Mouse (Mus musculus) liver, postnatal 0 days (tissue): ENCODE measurements at regions not wholly inside any gene's neighbourhood (a gene's known extent, or its start where the extent isn't known, plus 50 kb on each side); places are given as distances from the start of the nearest gene placed in this dataset.
"Not testable (repeated sequence)": the region's sequence is repeated elsewhere in the genome, so short reads cannot be mapped to it uniquely, and the experiment has no call there.

ENCODE experiments used
- ATAC-seq: fragments of 200-750 bp; cut with Nextera tagmentation; 2 replicates; pipeline ENCODE4 v1.8.0; 2017; ENCODE audit warnings: mild to moderate bottlenecking, moderate library complexity
- DNase-seq: peaks from one replicate; pipeline ENCODE4 v3.0.0-alpha.2; 2016
- H3K27ac ChIP-seq: fragments of 300-500 bp; sonication (generic); 2 replicates; pipeline ENCODE4 v1.5.1; 2014; ENCODE audit warnings: antibody characterized with exemption, moderate library complexity, mild to moderate bottlenecking, low read depth
- H3K27me3 ChIP-seq: fragments of 300-500 bp; sonication (generic); 2 replicates; pipeline ENCODE4 v1.6.1; 2014; ENCODE audit warnings: low read length, control low read depth, mixed read lengths; ENCODE audit not compliant: insufficient read depth
- H3K36me3 ChIP-seq: fragments of 300-500 bp; sonication (generic); replicated peaks from 2 replicates; pipeline ENCODE4 v1.6.1; 2014; ENCODE audit warnings: mild to moderate bottlenecking, control low read depth, low read length, moderate library complexity, mixed read lengths; ENCODE audit not compliant: insufficient read depth
- H3K4me1 ChIP-seq: fragments of 300-500 bp; sonication (generic); 2 replicates; pipeline ENCODE4 v1.6.1; 2014; ENCODE audit warnings: antibody characterized with exemption, mild to moderate bottlenecking, control low read depth; ENCODE audit not compliant: insufficient read depth
- H3K4me2 ChIP-seq: fragments of 300-500 bp; sonication (generic); 2 replicates; pipeline ENCODE4 v1.6.1; 2014; ENCODE audit warnings: low read depth, mild to moderate bottlenecking, low read length, moderate library complexity, mixed read lengths
- H3K4me3 ChIP-seq: fragments of 300-500 bp; sonication (generic); 2 replicates; pipeline ENCODE4 v1.5.1; 2014; ENCODE audit warnings: low read depth, low read length
- H3K9ac ChIP-seq: fragments of 300-500 bp; sonication (generic); replicated peaks from 2 replicates; pipeline ENCODE4 v1.6.1; 2014; ENCODE audit warnings: mild to moderate bottlenecking, moderate library complexity
- H3K9me3 ChIP-seq: fragments of 300-500 bp; sonication (generic); 2 replicates; pipeline ENCODE4 v1.6.1; 2016; ENCODE audit warnings: mild to moderate bottlenecking, control low read depth, low read length, mixed read lengths
- CTCF ChIP-seq: sonication (generic); IDR thresholded peaks from 2 replicates; pipeline ENCODE4 v1.5.1; 2016; ENCODE audit warnings: antibody characterized with exemption, low read depth
- EP300 ChIP-seq: IDR thresholded peaks from 2 replicates; pipeline ENCODE4 v1.6.1; 2016; ENCODE audit warnings: antibody characterized with exemption, low read depth, mild to moderate bottlenecking
- WGBS: fragments of 180-500 bp; shearing (Covaris S2); extraction: QIAGEN DNeasy Blood & Tissue Kit; methylation state at CpG from one replicate; pipeline ENCODE4 v1.1.7; 2014; ENCODE audit not compliant: insufficient replicate concordance; 5-methylcytosine and 5-hydroxymethylcytosine counted together

DNA sequence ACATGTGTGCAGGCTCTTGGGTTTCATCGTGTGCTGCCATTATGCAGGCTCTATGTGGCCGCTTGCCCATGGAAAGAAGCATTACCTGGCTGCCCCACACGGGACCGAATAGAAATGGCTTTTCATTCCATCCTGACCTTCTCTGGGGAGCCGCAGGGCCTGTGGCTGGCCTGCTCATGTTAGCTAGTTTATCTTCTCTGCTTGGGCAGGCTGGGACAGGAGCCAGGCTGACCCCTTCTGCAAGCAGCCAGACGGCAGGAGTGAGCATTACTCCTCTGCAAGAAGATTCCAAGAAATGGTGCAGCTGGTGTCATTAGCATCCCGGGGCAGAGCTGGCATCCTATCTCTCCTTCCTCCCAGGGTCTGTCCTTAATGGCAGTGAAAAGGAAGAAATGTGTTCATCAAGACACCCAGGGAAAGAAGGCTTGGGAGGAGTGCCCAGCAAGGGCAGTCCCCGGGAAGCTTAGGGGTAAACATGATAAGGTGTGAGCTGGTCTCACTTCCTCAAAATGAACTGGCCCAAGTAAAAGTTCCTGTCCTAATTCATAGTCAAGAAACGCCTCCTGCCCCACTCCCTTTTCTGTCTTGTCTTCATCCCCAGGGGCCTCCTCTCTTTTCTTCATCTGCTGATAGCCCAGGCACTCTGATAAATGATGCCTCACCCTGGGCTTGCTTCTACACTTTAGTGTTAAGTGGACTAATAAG lies 178.9 kb upstream of the Myt1l start:
- TF ChIP-seq EP300, result no peak
- no peak for TF ChIP-seq CTCF
- no peaks in the 10 kb centered on the region for H3K4me1 ChIP-seq
- ATAC-seq (no peak), DNase-seq (no peak)
- H3K4me3 ChIP-seq, result no peak overlapping the region
- no peak overlapping the region for H3K27ac ChIP-seq
- H3K9me3 ChIP-seq, result no peaks in the 10 kb centered on the region
- no peak overlapping the region for H3K9ac ChIP-seq
- H3K36me3 ChIP-seq, result no peaks in the 10 kb centered on the region
- WGBS, result 49% methylated on average over 9 of the region's 9 CpGs
- no peaks in the 10 kb centered on the region for H3K27me3 ChIP-seq
- H3K4me2 ChIP-seq, result no peak overlapping the region

DNA sequence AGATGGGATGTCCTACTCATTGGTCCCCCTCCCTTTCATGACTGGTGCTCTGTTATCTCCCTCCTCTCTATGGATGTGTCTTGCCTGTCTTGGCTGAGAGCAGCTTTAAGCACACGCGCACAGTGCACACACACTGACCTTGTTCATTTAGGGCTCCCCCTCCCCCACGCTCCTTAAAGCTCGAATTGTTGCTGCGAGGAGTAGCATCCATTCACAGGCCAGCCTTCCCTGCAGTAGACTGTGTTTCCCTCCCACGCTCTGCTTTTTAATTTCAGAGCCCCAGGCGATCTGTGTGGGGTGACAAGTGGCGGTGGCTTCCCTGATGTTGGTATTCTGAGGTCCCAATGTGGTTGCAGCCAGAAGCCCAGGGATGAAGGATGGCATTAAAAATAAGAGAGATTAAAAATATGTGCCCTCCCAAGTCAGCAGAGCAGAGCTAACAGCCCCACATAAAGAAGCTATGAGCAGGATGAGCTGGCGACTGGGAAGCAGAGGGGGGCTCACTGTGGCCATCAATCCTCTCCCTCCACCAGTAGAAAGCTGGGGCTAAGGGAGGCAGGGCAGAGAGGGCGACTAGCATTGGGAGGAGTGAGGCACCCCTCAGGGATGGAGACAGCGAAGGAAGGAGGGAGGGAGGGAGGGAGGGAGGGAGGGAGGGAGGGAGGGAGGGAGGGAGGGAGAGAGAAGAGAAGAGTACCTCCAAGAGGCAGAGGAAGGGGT lies 174.2 kb upstream of the Myt1l start:
- DNase-seq (no peak), ATAC-seq (no peak)
- Histone ChIP-seq H3K4me1 (no peaks in the 10 kb centered on the region), H3K4me2 (no peak overlapping the region), H3K4me3 (no peak overlapping the region), H3K9ac (no peak overlapping the region), H3K9me3 (no peaks in the 10 kb centered on the region), H3K27me3 (no peaks in the 10 kb centered on the region), H3K36me3 (no peaks in the 10 kb centered on the region), H3K27ac (no peak overlapping the region)
- WGBS, result 59% methylated on average over 9 of the region's 11 CpGs
- no peak for TF ChIP-seq EP300
- TF ChIP-seq CTCF, result no peak

DNA sequence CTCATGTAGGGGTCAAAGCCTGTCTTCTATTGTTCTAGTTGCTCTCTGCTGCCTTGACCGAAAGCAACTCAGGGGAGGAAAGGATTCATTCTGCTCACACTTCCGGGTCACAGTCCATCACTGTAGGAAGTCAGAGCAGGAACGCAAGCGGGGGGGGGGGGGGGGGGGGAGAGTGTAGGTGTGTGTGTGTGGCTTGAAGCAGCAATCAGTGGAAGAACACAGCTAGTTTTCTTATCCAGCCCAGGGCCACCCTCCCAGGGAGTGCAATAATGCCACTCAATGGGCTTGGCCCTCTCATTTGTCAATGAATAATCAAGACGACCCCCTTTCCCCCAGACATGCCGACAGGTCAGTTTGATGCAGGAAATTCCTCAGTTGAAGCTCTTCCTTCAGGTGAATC lies 173.4 kb upstream of the Myt1l start:
- ATAC-seq (no peak), DNase-seq (no peak)
- WGBS, result 38% methylated on average over 4 of the region's 6 CpGs
- no peak for TF ChIP-seq EP300
- TF ChIP-seq CTCF, result no peak
- Histone ChIP-seq H3K36me3 (no peaks in the 10 kb centered on the region), H3K27me3 (no peaks in the 10 kb centered on the region), H3K9ac (no peak overlapping the region), H3K4me3 (no peak overlapping the region), H3K4me2 (no peak overlapping the region), H3K9me3 (no peaks in the 10 kb centered on the region), H3K4me1 (no peaks in the 10 kb centered on the region), H3K27ac (no peak overlapping the region)

DNA sequence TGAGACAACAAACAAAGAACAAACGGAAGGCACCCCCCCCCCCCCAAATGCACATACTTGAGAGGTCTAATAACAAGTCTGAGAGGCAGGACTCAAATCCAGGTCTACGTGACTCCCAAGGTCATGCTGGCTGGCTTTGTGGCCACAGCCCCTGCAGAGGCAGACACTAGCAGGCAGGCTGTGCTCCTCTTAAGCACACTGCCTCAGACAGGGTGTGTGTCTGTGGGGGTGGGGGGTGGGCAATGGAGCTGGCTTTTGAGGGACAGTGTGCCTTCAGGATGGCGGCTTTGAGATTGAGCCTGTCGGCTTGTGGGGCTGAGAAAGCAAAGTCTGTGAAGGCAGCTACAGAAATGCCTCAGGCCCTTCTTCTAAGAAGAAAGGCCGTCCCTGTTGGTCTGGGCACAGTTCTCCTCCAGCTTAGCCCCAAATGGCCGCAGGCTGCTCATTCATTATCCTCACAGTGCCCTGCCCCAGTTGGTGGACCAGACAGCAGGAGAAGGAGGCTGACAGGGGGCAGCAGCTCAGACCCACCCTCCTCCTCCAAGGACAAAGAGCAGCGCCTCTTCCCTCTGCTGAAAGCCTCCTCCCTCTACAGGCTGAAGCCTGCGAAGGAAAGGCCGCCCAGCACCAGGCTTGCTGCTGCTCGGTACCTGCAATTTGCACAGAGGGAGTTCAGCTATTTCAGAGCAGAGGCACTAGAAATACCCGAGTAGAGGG lies 171.3 kb upstream of the Myt1l start:
- H3K4me2 ChIP-seq, result no peak overlapping the region
- no peak for DNase-seq
- TF ChIP-seq CTCF (no peak), EP300 (no peak)
- H3K4me3 ChIP-seq, result no peak overlapping the region
- H3K9ac ChIP-seq, result no peak overlapping the region
- no peaks in the 10 kb centered on the region for H3K36me3 ChIP-seq
- WGBS, result 33% methylated on average over 11 of the region's 11 CpGs
- H3K9me3 ChIP-seq, result no peaks in the 10 kb centered on the region
- H3K27me3 ChIP-seq, result no peaks in the 10 kb centered on the region
- H3K27ac ChIP-seq, result no peak overlapping the region
- H3K4me1 ChIP-seq, result no peaks in the 10 kb centered on the region
- no peak for ATAC-seq

DNA sequence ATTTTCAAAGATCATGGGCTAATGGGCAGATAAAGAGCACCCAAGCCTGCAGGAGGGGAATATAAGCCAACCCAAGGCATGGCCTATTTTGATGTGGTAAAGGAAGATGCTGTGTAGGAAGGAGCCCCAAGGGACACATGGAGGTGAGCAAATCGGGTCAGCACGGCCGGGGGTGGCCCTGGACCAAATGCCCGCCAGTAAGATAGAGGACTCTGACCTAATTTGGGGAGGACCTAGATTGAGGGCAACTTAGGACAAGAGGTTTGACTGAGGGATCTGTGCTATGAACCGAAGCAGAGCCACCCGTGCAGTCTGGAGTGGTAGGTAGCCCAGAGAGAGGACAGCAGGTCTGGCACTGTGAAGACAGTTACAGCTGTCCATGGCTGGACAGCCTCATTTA lies 166.9 kb upstream of the Myt1l start:
- H3K36me3 ChIP-seq, result no peaks in the 10 kb centered on the region
- H3K4me3 ChIP-seq, result no peak overlapping the region
- H3K27ac ChIP-seq, result no peak overlapping the region
- DNase-seq (no peak), ATAC-seq (no peak)
- TF ChIP-seq CTCF (no peak), EP300 (no peak)
- no peaks in the 10 kb centered on the region for H3K4me1 ChIP-seq
- WGBS, result 79% methylated on average over 6 of the region's 6 CpGs
- no peak overlapping the region for H3K4me2 ChIP-seq
- H3K9ac ChIP-seq, result no peak overlapping the region
- H3K9me3 ChIP-seq, result no peaks in the 10 kb centered on the region
- no peaks in the 10 kb centered on the region for H3K27me3 ChIP-seq

DNA sequence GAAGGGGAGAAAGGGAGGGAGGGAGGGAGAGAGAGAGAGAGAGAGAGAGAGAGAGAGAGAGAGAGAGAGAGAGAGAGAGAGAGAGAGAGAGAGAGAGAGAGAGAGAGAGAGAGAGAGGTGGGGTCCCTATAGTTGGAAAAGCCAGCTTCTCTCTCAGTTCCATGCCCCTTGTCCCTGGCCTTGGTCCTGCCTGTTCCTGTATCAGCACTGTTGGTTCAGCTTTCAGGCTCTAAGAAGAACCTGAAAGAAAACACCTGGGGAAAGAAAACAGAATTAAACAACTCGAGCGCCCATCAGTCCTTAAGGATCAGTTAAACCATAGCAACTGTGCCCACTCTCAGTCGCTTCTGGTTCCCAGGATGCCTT lies 160.5 kb upstream of the Myt1l start:
- 52% methylated on average over 3 of the region's 3 CpGs for WGBS
- not testable (repeated sequence) for H3K4me1 ChIP-seq, DNase-seq, H3K36me3 ChIP-seq, ATAC-seq, H3K27me3 ChIP-seq, H3K4me2 ChIP-seq, H3K9ac ChIP-seq, H3K4me3 ChIP-seq, H3K9me3 ChIP-seq, H3K27ac ChIP-seq
